Mouse (Mus musculus): ENCODE measurements around the gene Arpc4. TPM values are rescaled to one million over a fixed set of nuclear protein-coding genes. Genes with fewer than 3 reads are reported as not detected.
A peak's percentile ranks its signal among the peaks of the same experiment; 100 is the strongest.
"Not testable (repeated sequence)": the region's sequence is repeated elsewhere in the genome, so short reads cannot be mapped to it uniquely, and the experiment has no call there.

Arpc4 gene
- 255 and 284 TPM in 2 replicates for total RNA-seq (2015)
- total RNA-seq (2017), result 427 and 451 TPM in 2 replicates

GRCm38 (mm10) chr6:113377496-113378385 is at the start of gene Arpc4, which contains the start of gene Tada3:
Arpc4 (plus strand) TSS chr6:113378115.
Tada3 (minus strand) TSS chr6:113377883.
- peak; percentile 77 for ATAC-seq (ENCODE audit: poor library complexity, severe bottlenecking)

GRCm38 (mm10) chr6:113329396-113329795 is 48.5 kb upstream of the Arpc4 start:
- no peak for ATAC-seq (ENCODE audit: poor library complexity, severe bottlenecking)

- ATAC-seq (ENCODE audit: poor library complexity, severe bottlenecking), result peak; percentile 64
These were observed 47.4 kb upstream of the Arpc4 start for GRCm38 (mm10) chr6:113330547-113330946.

GRCm38 (mm10) chr6:113331721-113332120 is 46.2 kb upstream of the Arpc4 start:
- no peak for ATAC-seq (ENCODE audit: poor library complexity, severe bottlenecking)

GRCm38 (mm10) chr6:113332734-113333133 is 45.2 kb upstream of the Arpc4 start:
- ATAC-seq (ENCODE audit: poor library complexity, severe bottlenecking), result not testable (repeated sequence)

- ATAC-seq (ENCODE audit: poor library complexity, severe bottlenecking), result no peak
These were observed 44.6 kb upstream of the Arpc4 start for GRCm38 (mm10) chr6:113333137-113333950.

- no peak for ATAC-seq (ENCODE audit: poor library complexity, severe bottlenecking)
These were observed 43.7 kb upstream of the Arpc4 start for GRCm38 (mm10) chr6:113334216-113334615.

GRCm38 (mm10) chr6:113336852-113337620 is 40.9 kb upstream of the Arpc4 start:
- no peak for ATAC-seq (ENCODE audit: poor library complexity, severe bottlenecking)

GRCm38 (mm10) chr6:113341574-113341973 is 36.3 kb upstream of the Arpc4 start:
- peak; percentile 70 for ATAC-seq (ENCODE audit: poor library complexity, severe bottlenecking)

- no peak for ATAC-seq (ENCODE audit: poor library complexity, severe bottlenecking)
These were observed 35.6 kb upstream of the Arpc4 start for GRCm38 (mm10) chr6:113342297-113342696.

GRCm38 (mm10) chr6:113343177-113344092 is 34.5 kb upstream of the Arpc4 start, which contains the start of gene Camk1:
Camk1 (minus strand) TSS chr6:113343984.
- peak; percentile 95 for ATAC-seq (ENCODE audit: poor library complexity, severe bottlenecking)

- no peak for ATAC-seq (ENCODE audit: poor library complexity, severe bottlenecking)
These were observed 33.6 kb upstream of the Arpc4 start for GRCm38 (mm10) chr6:113344321-113344720.

- no peak for ATAC-seq (ENCODE audit: poor library complexity, severe bottlenecking)
These were observed 31.0 kb upstream of the Arpc4 start for GRCm38 (mm10) chr6:113346897-113347296.

- no peak for ATAC-seq (ENCODE audit: poor library complexity, severe bottlenecking)
These were observed 27.4 kb upstream of the Arpc4 start for GRCm38 (mm10) chr6:113350538-113350937.

GRCm38 (mm10) chr6:113351161-113351560 is 26.8 kb upstream of the Arpc4 start:
- ATAC-seq (ENCODE audit: poor library complexity, severe bottlenecking), result peak; percentile 7; the same call in 1 of the 2 replicates

GRCm38 (mm10) chr6:113351653-113352052 is 26.3 kb upstream of the Arpc4 start:
- peak; percentile 96 for ATAC-seq (ENCODE audit: poor library complexity, severe bottlenecking)

GRCm38 (mm10) chr6:113352820-113353219 is 25.1 kb upstream of the Arpc4 start:
- ATAC-seq (ENCODE audit: poor library complexity, severe bottlenecking), result no peak

GRCm38 (mm10) chr6:113353696-113354095 is 24.2 kb upstream of the Arpc4 start:
- no peak for ATAC-seq (ENCODE audit: poor library complexity, severe bottlenecking)

GRCm38 (mm10) chr6:113361476-113361875 is 16.4 kb upstream of the Arpc4 start:
- no peak for ATAC-seq (ENCODE audit: poor library complexity, severe bottlenecking)

GRCm38 (mm10) chr6:113362241-113362640 is 15.7 kb upstream of the Arpc4 start:
- ATAC-seq (ENCODE audit: poor library complexity, severe bottlenecking), result no peak
